Mouse (Mus musculus): Measurements from ENCODE around the gene Ccdc73.
"Not testable (repeated sequence)": the region's sequence is repeated elsewhere in the genome, so short reads cannot be mapped to it uniquely, and the experiment has no call there.

Ccdc73 gene

GRCm38 (mm10) chr2:104867282-104867855 lies at the start of gene Ccdc73:
TSS of gene Ccdc73 (plus strand) at chr2:104867805.
- DNase-seq (ENCODE audit: low spot score in 2 of 2), result no peak

GRCm38 (mm10) chr2:104818763-104819162 lies 48.8 kb upstream of the Ccdc73 start:
- DNase-seq (ENCODE audit: low spot score in 2 of 2), result not testable (repeated sequence)

- DNase-seq (ENCODE audit: low spot score in 2 of 2), result no peak
Observed at GRCm38 (mm10) chr2:104826191-104826590, 41.4 kb upstream of the Ccdc73 start.

- no peak for DNase-seq (ENCODE audit: low spot score in 2 of 2)
Observed at GRCm38 (mm10) chr2:104832486-104832885, 35.1 kb upstream of the Ccdc73 start.

- DNase-seq (ENCODE audit: low spot score in 2 of 2), result no peak
Observed at GRCm38 (mm10) chr2:104840974-104841373, 26.6 kb upstream of the Ccdc73 start.

GRCm38 (mm10) chr2:104841736-104842135 lies 25.9 kb upstream of the Ccdc73 start:
- no peak for DNase-seq (ENCODE audit: low spot score in 2 of 2)

- no peak for DNase-seq (ENCODE audit: low spot score in 2 of 2)
Observed at GRCm38 (mm10) chr2:104842559-104842958, 25.0 kb upstream of the Ccdc73 start.

- DNase-seq (ENCODE audit: low spot score in 2 of 2), result no peak
Observed at GRCm38 (mm10) chr2:104846638-104847414, 20.8 kb upstream of the Ccdc73 start.

- DNase-seq (ENCODE audit: low spot score in 2 of 2), result no peak
Observed at GRCm38 (mm10) chr2:104847645-104848044, 20.0 kb upstream of the Ccdc73 start.

GRCm38 (mm10) chr2:104848235-104849161 lies 19.1 kb upstream of the Ccdc73 start:
- DNase-seq (ENCODE audit: low spot score in 2 of 2), result no peak

GRCm38 (mm10) chr2:104849276-104849990 lies 18.2 kb upstream of the Ccdc73 start, which contains the start of gene Prrg4:
TSS of gene Prrg4 (minus strand) at chr2:104849876.
- peak; percentile 16 to 36 for DNase-seq (ENCODE audit: low spot score in 2 of 2)

- DNase-seq (ENCODE audit: low spot score in 2 of 2), result no peak
Observed at GRCm38 (mm10) chr2:104849991-104850359, 17.6 kb upstream of the Ccdc73 start.

- DNase-seq (ENCODE audit: low spot score in 2 of 2), result no peak
Observed at GRCm38 (mm10) chr2:104851686-104852085, 15.9 kb upstream of the Ccdc73 start.

- DNase-seq (ENCODE audit: low spot score in 2 of 2), result no peak
Observed at GRCm38 (mm10) chr2:104852546-104852945, 15.1 kb upstream of the Ccdc73 start.

GRCm38 (mm10) chr2:104854836-104855235 lies 12.8 kb upstream of the Ccdc73 start:
- DNase-seq (ENCODE audit: low spot score in 2 of 2), result no peak

- DNase-seq (ENCODE audit: low spot score in 2 of 2), result no peak
Observed at GRCm38 (mm10) chr2:104855732-104856131, 11.9 kb upstream of the Ccdc73 start.

GRCm38 (mm10) chr2:104856218-104856617 lies 11.4 kb upstream of the Ccdc73 start:
- DNase-seq (ENCODE audit: low spot score in 2 of 2), result no peak

GRCm38 (mm10) chr2:104858083-104858482 lies 9.5 kb upstream of the Ccdc73 start:
- not testable (repeated sequence) for DNase-seq (ENCODE audit: low spot score in 2 of 2)

GRCm38 (mm10) chr2:104859060-104859459 lies 8.5 kb upstream of the Ccdc73 start:
- DNase-seq (ENCODE audit: low spot score in 2 of 2), result no peak

GRCm38 (mm10) chr2:104860426-104860825 lies 7.2 kb upstream of the Ccdc73 start:
- DNase-seq (ENCODE audit: low spot score in 2 of 2), result no peak

GRCm38 (mm10) chr2:104864176-104864860 lies 3.3 kb upstream of the Ccdc73 start:
- DNase-seq (ENCODE audit: low spot score in 2 of 2), result no peak

Measured in right cerebral cortex, adult 2 months (tissue).